Comparison of ENCODE assay signal across 8 mouse cellular contexts in genomic region chr11:69096360-69096986, GRCm38 (mm10). TPM values are rescaled to one million over a fixed set of nuclear protein-coding genes. Genes with fewer than 3 reads are reported as not detected.
DNase-seq lines count a peak whose midpoint lies in the region; ATAC-seq and TF ChIP-seq lines count a peak whose summit lies in the region.

No protein-coding gene starts in this region.

- H3K4me2 ChIP-seq in heart, postnatal 0 days (ENCODE audit: low read depth, low read length): peak overlapping the region; percentile 71
- peak overlapping the region; percentile 80 for H3K4me2 ChIP-seq in hindbrain, embryonic 11.5 days (replicated peaks; ENCODE audit: low read depth, low read length)
- H3K4me2 ChIP-seq in midbrain, embryonic 12.5 days (replicated peaks): peak overlapping the region; percentile 92

- H3K36me3 ChIP-seq in heart, postnatal 0 days (replicated peaks; ENCODE audit: control insufficient read depth, insufficient read depth, low read length): peaks cover 26% of the 10 kb centered on the region
- 0 out of 2 replicates have a peak, but pooled peaks cover 3% of the 10 kb centered on the region for H3K36me3 ChIP-seq in hindbrain, embryonic 11.5 days (ENCODE audit: control insufficient read depth, insufficient read depth, low read length)
- H3K36me3 ChIP-seq in midbrain, embryonic 12.5 days: peaks cover 18% of the 10 kb centered on the region

- H3K9me3 ChIP-seq in heart, postnatal 0 days (replicated peaks; ENCODE audit: control insufficient read depth, low read length): no peaks in the 10 kb centered on the region
- H3K9me3 ChIP-seq in hindbrain, embryonic 11.5 days (ENCODE audit: control insufficient read depth, low read length): no peaks in the 10 kb centered on the region
- H3K9me3 ChIP-seq in midbrain, embryonic 12.5 days: no peaks in the 10 kb centered on the region

- no peak for ATAC-seq in heart, postnatal 0 days (ENCODE audit: insufficient read depth, low read depth)
- no peak for ATAC-seq in hindbrain, embryonic 11.5 days (ENCODE audit: low FRiP score)
- no peak for ATAC-seq in midbrain, embryonic 12.5 days (ENCODE audit: low FRiP score, low read depth)
- ATAC-seq in cerebellum, adult (ENCODE audit: insufficient number of reproducible peaks, low FRiP score, low TSS enrichment): no peak

- peak overlapping the region; percentile 99 for H3K27ac ChIP-seq in heart, postnatal 0 days (ENCODE audit: low read depth)
- 0 out of 2 replicates have a peak overlapping the region, but pooled peaks have one; percentile 31 for H3K27ac ChIP-seq in hindbrain, embryonic 11.5 days (ENCODE audit: low read depth, low read length)
- H3K27ac ChIP-seq in midbrain, embryonic 12.5 days (replicated peaks): peak overlapping the region; percentile 81; the same call in 1 of the 2 replicates

- H3K27me3 ChIP-seq in heart, postnatal 0 days (ENCODE audit: control insufficient read depth, insufficient read depth, low read length): no peaks in the 10 kb centered on the region
- H3K27me3 ChIP-seq in hindbrain, embryonic 11.5 days (ENCODE audit: control insufficient read depth, insufficient read depth, low read length): no peaks in the 10 kb centered on the region
- peaks cover 6% of the 10 kb centered on the region for H3K27me3 ChIP-seq in midbrain, embryonic 12.5 days

- peaks cover 16% of the 10 kb centered on the region for H3K4me1 ChIP-seq in heart, postnatal 0 days (ENCODE audit: control insufficient read depth, insufficient read depth)
- peaks cover 32% of the 10 kb centered on the region for H3K4me1 ChIP-seq in hindbrain, embryonic 11.5 days (replicated peaks; ENCODE audit: control insufficient read depth, insufficient read depth, low read length)
- H3K4me1 ChIP-seq in midbrain, embryonic 12.5 days: peaks cover 65% of the 10 kb centered on the region

- H3K4me3 ChIP-seq in heart, postnatal 0 days (ENCODE audit: low read depth, low read length): peak overlapping the region; percentile 76
- H3K4me3 ChIP-seq in hindbrain, embryonic 11.5 days (ENCODE audit: low read depth, low read length): peak overlapping the region; percentile 22; the same call in 1 of the 2 replicates
- H3K4me3 ChIP-seq in midbrain, embryonic 12.5 days: peak overlapping the region; percentile 31

- H3K9ac ChIP-seq in heart, postnatal 0 days (replicated peaks; ENCODE audit: low read depth, low read length): peak overlapping the region; percentile 96
- peak overlapping the region; percentile 35 for H3K9ac ChIP-seq in hindbrain, embryonic 11.5 days (ENCODE audit: low read depth, low read length)
- H3K9ac ChIP-seq in midbrain, embryonic 12.5 days (replicated peaks): peak overlapping the region; percentile 38

- no peak for DNase-seq in heart, postnatal 0 days (ENCODE audit: low spot score)
- DNase-seq in heart, adult 18-20 months: no peak
- DNase-seq in NIH3T3 (ENCODE audit: low read depth): peak; percentile 93
- DNase-seq in hindbrain, embryonic 11.5 days (ENCODE audit: low spot score): no peak
- no peak for DNase-seq in cerebellum, adult 11-12 months
- DNase-seq in retina, embryonic 14.5 days (ENCODE audit: low spot score): no peak

- TF ChIP-seq EP300 in heart, postnatal 0 days (IDR thresholded peaks at IDR 0.05; ENCODE audit: low read depth): no peak

- WGBS in heart, postnatal 0 days: 5% methylated on average over 9 of the region's 9 CpGs
- 19% methylated on average over 9 of the region's 9 CpGs for WGBS in hindbrain, embryonic 11.5 days
- 16% methylated on average over 9 of the region's 9 CpGs for WGBS in midbrain, embryonic 12.5 days

- TF ChIP-seq CTCF in heart, postnatal 0 days (IDR thresholded peaks at IDR 0.05; ENCODE audit: low read depth): no peak

RNA-seq across cellular contexts. Expression of gene Per1, which starts 1.5 kb away (rescaled TPM):
- 76.8 and 93.5 TPM in 2 replicates for total RNA-seq in heart, postnatal 0 days (2014; rRNA removed; ENCODE audit: low replicate concordance)
- polyA plus RNA-seq in heart, postnatal 0 days (2015; fragmentation: Nextera tagmentation; extraction: Ambion mirVana): 8.1 and 9.7 TPM in 2 replicates
- total RNA-seq in heart, adult 18-20 months (2021): 10 to 100 TPM; 38.8 to 48.5 TPM
- polyA plus RNA-seq in hindbrain, embryonic 11.5 days (2014; fragmentation: Nextera tagmentation; extraction: Ambion mirVana): 5.6 and 7.4 TPM in 2 replicates
- 9.8 and 10.9 TPM in 2 replicates for polyA plus RNA-seq in midbrain, embryonic 12.5 days (2016; fragmentation: Nextera tagmentation; extraction: Ambion mirVana)

RNA-seq across cellular contexts. Expression of gene Vamp2, which starts 8.2 kb away (rescaled TPM):
- total RNA-seq in heart, postnatal 0 days (2014; rRNA removed; ENCODE audit: low replicate concordance): 25.2 and 27.9 TPM in 2 replicates
- polyA plus RNA-seq in heart, postnatal 0 days (2015; fragmentation: Nextera tagmentation; extraction: Ambion mirVana): 59.2 and 62.1 TPM in 2 replicates
- 10 to 100 TPM; 53.9 to 55.4 TPM for total RNA-seq in heart, adult 18-20 months (2021)
- 85.1 and 98.1 TPM in 2 replicates for polyA plus RNA-seq in hindbrain, embryonic 11.5 days (2014; fragmentation: Nextera tagmentation; extraction: Ambion mirVana)
- 123 and 131 TPM in 2 replicates for polyA plus RNA-seq in midbrain, embryonic 12.5 days (2016; fragmentation: Nextera tagmentation; extraction: Ambion mirVana)

RNA-seq across cellular contexts. Expression of gene Hes7, which starts 23.7 kb away (rescaled TPM):
- not detected in 2 replicates for total RNA-seq in heart, postnatal 0 days (2014; rRNA removed; ENCODE audit: low replicate concordance)
- 0.26 and 0.29 TPM in 2 replicates for polyA plus RNA-seq in heart, postnatal 0 days (2015; fragmentation: Nextera tagmentation; extraction: Ambion mirVana)
- total RNA-seq in heart, adult 18-20 months (2021): under 1 TPM in 1 of 2 experiments, not detected in 1; 0.15 TPM
- polyA plus RNA-seq in hindbrain, embryonic 11.5 days (2014; fragmentation: Nextera tagmentation; extraction: Ambion mirVana): 0.19 and 0.29 TPM in 2 replicates
- 0.21 and 0.38 TPM in 2 replicates for polyA plus RNA-seq in midbrain, embryonic 12.5 days (2016; fragmentation: Nextera tagmentation; extraction: Ambion mirVana)

RNA-seq across cellular contexts. Expression of gene Tmem107, which starts 25.9 kb away (rescaled TPM):
- 10.9 and 25.5 TPM in 2 replicates for total RNA-seq in heart, postnatal 0 days (2014; rRNA removed; ENCODE audit: low replicate concordance)
- polyA plus RNA-seq in heart, postnatal 0 days (2015; fragmentation: Nextera tagmentation; extraction: Ambion mirVana): 18.3 and 24.3 TPM in 2 replicates
- total RNA-seq in heart, adult 18-20 months (2021): 1 to 10 TPM; 5.3 to 7.0 TPM
- 52.4 and 54.6 TPM in 2 replicates for polyA plus RNA-seq in hindbrain, embryonic 11.5 days (2014; fragmentation: Nextera tagmentation; extraction: Ambion mirVana)
- polyA plus RNA-seq in midbrain, embryonic 12.5 days (2016; fragmentation: Nextera tagmentation; extraction: Ambion mirVana): 45.1 and 48.3 TPM in 2 replicates

RNA-seq across cellular contexts. Expression of gene 9130213A22Rik, which starts 25.9 kb away (rescaled TPM):
- total RNA-seq in heart, postnatal 0 days (2014; rRNA removed; ENCODE audit: low replicate concordance): 0.66 TPM in 1 of 2 replicates, not detected in the other
- 0.30 and 0.49 TPM in 2 replicates for polyA plus RNA-seq in heart, postnatal 0 days (2015; fragmentation: Nextera tagmentation; extraction: Ambion mirVana)
- under 1 TPM; 0.23 to 0.27 TPM for total RNA-seq in heart, adult 18-20 months (2021)
- polyA plus RNA-seq in hindbrain, embryonic 11.5 days (2014; fragmentation: Nextera tagmentation; extraction: Ambion mirVana): 0.21 TPM in 1 of 2 replicates, not detected in the other
- 0.18 and 0.29 TPM in 2 replicates for polyA plus RNA-seq in midbrain, embryonic 12.5 days (2016; fragmentation: Nextera tagmentation; extraction: Ambion mirVana)

Comparison
In these comparisons a context has a peak if more than half of its experiments do, and no peak if none do; other contexts are left out.
1. H3K27ac ChIP-seq: peak in every context shown above with its lines; median percentile 99 in heart, postnatal 0 days; 81 in midbrain, embryonic 12.5 days; 31 in hindbrain, embryonic 11.5 days.
2. H3K4me3 ChIP-seq: peak in every context shown above with its lines; median percentile 76 in heart, postnatal 0 days; 31 in midbrain, embryonic 12.5 days; 22 in hindbrain, embryonic 11.5 days.
3. H3K9ac ChIP-seq: peak in every context shown above with its lines; median percentile 96 in heart, postnatal 0 days; 38 in midbrain, embryonic 12.5 days; 35 in hindbrain, embryonic 11.5 days.